Mouse (Mus musculus) lung, postnatal 25 days (tissue): ENCODE data around the gene Clec2e.
"Not testable (repeated sequence)": the region's sequence is repeated elsewhere in the genome, so short reads cannot be mapped to it uniquely, and the experiment has no call there.

Experiments used
- DNase-seq: peaks from one replicate; pipeline ENCODE4 v3.0.0; 2022; ENCODE audit warnings: low spot score

The Clec2e gene

GRCm38 (mm10) chr6:129100794-129101193, at the start of gene Clec2e:
Clec2e (minus strand) TSS chr6:129100913.
- DNase-seq, result not testable (repeated sequence)

- peak; percentile 40 for DNase-seq
These were observed 46.1 kb upstream of the Clec2e start for GRCm38 (mm10) chr6:129146812-129147211.

GRCm38 (mm10) chr6:129132604-129133341, 32.1 kb upstream of the Clec2e start:
- no peak for DNase-seq

GRCm38 (mm10) chr6:129126861-129127260, 26.1 kb upstream of the Clec2e start:
- DNase-seq, result no peak

- peak; percentile 21 for DNase-seq
These were observed 23.8 kb upstream of the Clec2e start for GRCm38 (mm10) chr6:129124531-129124930.

- no peak for DNase-seq
These were observed 15.5 kb upstream of the Clec2e start for GRCm38 (mm10) chr6:129116223-129116622.

GRCm38 (mm10) chr6:129114237-129114636, 13.5 kb upstream of the Clec2e start:
- DNase-seq, result not testable (repeated sequence)

GRCm38 (mm10) chr6:129113769-129114168, 13.1 kb upstream of the Clec2e start:
- peak; percentile 31 for DNase-seq

GRCm38 (mm10) chr6:129113030-129113673, 12.4 kb upstream of the Clec2e start:
- peak; percentile 45 for DNase-seq

- DNase-seq, result peak; percentile 17
These were observed 11.8 kb upstream of the Clec2e start for GRCm38 (mm10) chr6:129112526-129112925.

GRCm38 (mm10) chr6:129107916-129108315, 7.2 kb upstream of the Clec2e start:
- no peak for DNase-seq

- DNase-seq, result peak; percentile 13
These were observed 2.3 kb upstream of the Clec2e start for GRCm38 (mm10) chr6:129102858-129103555.

- DNase-seq, result no peak
These were observed 891 bp upstream of the Clec2e start for GRCm38 (mm10) chr6:129101604-129102003.

- DNase-seq, result peak; percentile 48
These were observed 2.8 kb downstream of the Clec2e start for GRCm38 (mm10) chr6:129097929-129098328.

GRCm38 (mm10) chr6:129095166-129095565, 5.5 kb downstream of the Clec2e start:
- DNase-seq, result peak; percentile 73

GRCm38 (mm10) chr6:129088596-129088995, 12.1 kb downstream of the Clec2e start:
- DNase-seq, result not testable (repeated sequence)

- peak; percentile 29 for DNase-seq
These were observed 12.6 kb downstream of the Clec2e start for GRCm38 (mm10) chr6:129088161-129088560.

GRCm38 (mm10) chr6:129086031-129086430, 14.7 kb downstream of the Clec2e start:
- DNase-seq, result not testable (repeated sequence)

- no peak for DNase-seq
These were observed 15.6 kb downstream of the Clec2e start for GRCm38 (mm10) chr6:129085098-129085497.

- peak; percentile 78 for DNase-seq
These were observed 33.7 kb downstream of the Clec2e start for GRCm38 (mm10) chr6:129066986-129067385.

- no peak for DNase-seq
These were observed 34.2 kb downstream of the Clec2e start for GRCm38 (mm10) chr6:129066530-129066929.

- no peak for DNase-seq
These were observed 34.9 kb downstream of the Clec2e start for GRCm38 (mm10) chr6:129065857-129066256.

- no peak for DNase-seq
These were observed 35.3 kb downstream of the Clec2e start for GRCm38 (mm10) chr6:129065407-129065806.
